Mouse (Mus musculus) urinary bladder, adult 18-20 months (tissue): ENCODE results near the gene Hist1h3a.
"Not testable (repeated sequence)": the region's sequence is repeated elsewhere in the genome, so short reads cannot be mapped to it uniquely, and the experiment has no call there.

ENCODE experiments used
- DNase-seq, 2 experiments: peaks; one replicate each; pipeline ENCODE4 v3.0.0; 2022; ENCODE audit warnings: low spot score in 2 of 2, mixed read lengths in 2 of 2

Hist1h3a gene

DNA sequence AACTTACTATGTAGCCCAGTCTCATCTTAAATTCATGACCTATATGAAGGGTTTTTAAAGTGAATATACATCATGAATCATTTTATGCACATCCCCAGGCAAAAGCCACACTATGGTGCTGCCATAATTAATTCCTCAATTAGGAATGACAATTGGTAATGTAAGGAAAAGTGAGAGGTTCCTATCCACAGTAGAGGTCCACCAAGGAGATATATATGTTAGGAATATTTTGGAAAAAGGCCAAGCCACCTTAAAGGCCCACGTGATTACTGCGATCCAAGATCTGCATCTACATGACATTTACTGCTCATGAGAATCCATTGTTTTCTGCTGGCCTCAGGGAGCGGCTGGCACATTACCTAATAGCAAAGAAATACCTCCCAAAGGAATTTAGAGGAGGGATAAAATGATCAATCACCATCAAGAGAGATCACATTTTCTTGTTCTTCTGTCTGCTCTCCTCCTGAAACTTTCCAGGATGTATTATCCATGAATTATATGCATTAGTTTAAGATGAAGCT, 2.9 kb downstream of the Hist1h3a start:
- DNase-seq: no peak

DNA sequence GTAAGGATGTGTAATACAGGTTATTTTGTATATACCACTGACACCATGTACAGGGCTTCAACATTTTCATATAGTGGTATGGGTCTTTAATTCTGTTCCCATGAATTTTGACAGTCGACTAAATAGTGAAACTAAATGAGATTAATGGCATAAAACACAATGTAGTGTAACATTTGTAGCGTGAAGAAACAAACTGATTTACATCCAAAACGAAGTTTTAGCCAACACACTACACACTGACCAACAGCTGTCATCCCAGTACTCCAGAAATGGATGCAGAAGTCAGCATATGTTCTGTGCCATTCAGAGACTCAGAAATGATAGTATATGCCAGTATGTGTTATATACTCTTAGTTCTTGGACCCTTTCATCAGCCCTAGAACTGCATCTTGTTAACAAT, 4.3 kb downstream of the Hist1h3a start:
- DNase-seq: no peak

DNA sequence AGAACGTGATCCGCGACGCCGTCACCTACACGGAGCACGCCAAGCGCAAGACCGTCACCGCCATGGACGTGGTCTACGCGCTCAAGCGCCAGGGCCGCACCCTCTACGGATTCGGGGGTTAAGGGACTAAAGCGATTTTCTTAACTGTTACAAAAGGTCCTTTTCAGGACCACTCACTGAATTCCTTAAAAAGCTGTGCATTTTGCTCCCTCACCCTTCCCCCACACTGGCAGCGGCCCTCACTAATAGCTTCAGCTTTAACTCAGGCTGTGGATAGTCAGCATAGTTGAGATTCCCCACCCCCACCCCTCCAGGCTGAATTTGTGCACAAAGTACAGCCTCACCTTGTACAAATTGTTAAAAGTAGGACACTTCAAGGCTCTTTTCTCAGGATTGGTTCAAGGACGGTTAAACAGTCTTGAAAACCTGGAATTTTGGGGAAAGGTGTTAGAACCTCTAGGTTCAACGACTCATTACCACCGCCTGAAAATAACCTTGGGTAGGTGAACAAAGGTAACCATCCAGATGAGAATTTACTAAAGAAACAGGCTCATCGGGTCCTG, 4.9 kb downstream of the Hist1h3a start:
- DNase-seq: no peak

DNA sequence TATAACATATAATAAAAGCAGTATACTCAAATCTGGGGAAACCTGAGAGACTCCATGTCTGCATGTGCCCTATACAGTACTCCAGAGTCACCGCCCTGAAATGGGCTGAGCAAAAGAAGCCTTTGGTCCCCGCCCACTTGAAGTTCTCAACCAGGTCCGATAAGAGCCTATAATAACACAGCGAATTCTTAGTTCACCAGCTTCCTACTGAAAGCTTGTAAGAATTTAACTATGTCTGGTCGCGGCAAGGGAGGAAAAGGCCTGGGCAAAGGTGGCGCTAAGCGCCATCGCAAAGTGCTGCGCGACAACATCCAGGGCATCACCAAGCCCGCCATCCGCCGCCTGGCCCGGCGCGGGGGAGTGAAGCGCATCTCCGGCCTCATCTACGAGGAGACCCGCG, 5.4 kb downstream of the Hist1h3a start, which contains the start of gene Hist1h4b:
TSS of gene Hist1h4b (plus strand) at position 224 of the 400 bp plus-strand sequence.
- DNase-seq: peak; percentile 65 to 87

DNA sequence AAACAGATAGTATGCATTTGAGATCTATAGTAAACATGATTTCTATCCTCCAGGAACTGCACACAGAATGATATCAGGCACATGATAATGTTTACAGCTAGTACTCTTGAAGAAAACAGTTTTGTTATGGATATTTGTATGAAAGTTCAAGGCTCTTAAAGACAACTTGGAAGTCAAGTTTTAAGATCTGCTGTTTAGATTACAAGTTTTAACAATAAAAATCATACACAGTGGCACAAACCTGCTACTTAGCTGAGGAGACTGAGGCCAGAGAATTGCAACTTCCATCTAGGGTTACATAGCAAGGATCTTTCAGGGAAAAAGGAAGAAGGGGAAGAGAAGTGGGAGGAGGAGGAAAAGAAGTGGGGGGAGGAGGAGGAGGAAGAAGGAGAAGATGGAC, 7.2 kb downstream of the Hist1h3a start:
- no peak for DNase-seq

DNA sequence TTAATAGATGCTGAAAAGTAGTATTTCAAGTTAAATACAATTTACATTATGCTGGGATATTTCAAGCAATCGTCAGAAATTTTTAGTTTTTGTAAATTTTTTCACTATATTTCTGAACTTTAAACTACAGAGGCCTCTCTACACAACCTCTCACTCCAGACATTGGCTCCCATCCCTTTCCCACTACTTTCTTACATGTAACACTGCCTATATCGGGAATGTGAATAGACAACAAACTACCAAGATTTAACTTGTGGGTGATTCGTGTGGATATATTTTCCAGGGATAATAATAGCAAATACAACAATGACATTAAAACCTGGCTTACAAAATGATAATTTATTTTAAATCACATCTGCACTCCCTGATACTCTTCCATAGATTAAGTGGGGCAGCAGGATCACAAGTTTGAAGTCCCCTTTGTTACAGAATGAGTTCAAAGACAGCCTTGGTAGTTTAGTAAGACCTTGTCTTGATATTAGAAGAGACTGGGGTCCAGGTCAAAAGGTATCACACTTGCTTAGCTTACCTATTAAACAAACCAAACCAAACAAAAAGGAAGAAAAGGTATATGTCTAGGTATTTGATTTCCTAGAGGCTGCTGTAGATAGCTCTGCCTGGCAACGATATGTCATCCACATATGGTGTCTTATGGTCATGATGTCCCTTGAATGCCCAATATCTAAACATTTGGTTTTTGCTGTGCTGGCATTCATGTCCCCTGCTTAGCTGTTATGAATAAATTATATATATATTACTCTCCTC, 8.7 kb downstream of the Hist1h3a start:
- DNase-seq: no peak

DNA sequence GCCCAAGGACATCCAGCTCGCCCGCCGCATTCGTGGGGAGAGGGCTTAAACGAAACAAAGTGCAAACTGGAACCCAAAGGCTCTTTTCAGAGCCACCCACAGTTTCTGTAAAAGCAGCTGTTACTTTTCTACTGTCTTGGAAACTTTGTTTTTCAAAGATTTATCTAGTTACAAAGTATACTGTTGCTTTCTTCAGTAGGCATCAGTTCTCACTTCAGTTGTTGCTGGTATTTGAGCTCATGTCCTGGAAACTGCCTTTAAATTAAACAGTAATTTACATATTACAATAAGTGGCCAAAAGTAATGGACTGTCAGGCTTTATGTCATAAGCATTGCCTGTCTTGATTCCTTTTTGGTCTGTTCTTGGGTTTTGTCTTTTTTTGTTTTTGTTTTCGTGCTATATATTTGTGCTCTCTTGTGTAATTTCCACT, 9.4 kb downstream of the Hist1h3a start:
- no peak for DNase-seq

DNA sequence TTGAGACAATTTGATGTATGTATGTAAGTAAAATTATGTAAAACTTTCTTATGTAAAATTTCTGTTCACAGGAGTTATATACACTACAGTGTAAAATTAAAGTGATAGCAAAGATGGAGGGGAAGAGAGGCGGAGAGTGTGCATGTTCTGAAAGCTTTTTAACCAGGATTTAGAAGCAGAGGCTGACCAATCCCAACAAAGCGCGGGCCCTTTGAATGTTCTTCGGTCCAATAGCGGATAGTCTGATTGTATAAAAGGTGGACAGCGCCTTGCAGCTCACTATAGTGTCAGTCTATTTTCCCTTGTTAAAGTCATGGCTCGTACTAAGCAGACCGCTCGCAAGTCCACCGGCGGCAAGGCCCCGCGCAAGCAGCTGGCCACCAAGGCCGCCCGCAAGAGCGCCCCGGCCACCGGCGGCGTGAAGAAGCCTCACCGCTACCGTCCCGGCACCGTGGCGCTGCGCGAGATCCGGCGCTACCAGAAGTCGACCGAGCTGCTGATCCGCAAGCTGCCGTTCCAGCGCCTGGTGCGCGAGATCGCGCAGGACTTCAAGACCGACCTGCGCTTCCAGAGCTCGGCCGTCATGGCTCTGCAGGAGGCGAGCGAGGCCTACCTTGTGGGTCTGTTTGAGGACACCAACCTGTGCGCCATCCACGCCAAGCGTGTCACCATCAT, 10.0 kb downstream of the Hist1h3a start, which contains the start of gene Hist1h3b:
TSS of gene Hist1h3b (plus strand) at position 201 of the 675 bp plus-strand sequence.
- DNase-seq: peak in 1 of 2 experiments; percentile 74

DNA sequence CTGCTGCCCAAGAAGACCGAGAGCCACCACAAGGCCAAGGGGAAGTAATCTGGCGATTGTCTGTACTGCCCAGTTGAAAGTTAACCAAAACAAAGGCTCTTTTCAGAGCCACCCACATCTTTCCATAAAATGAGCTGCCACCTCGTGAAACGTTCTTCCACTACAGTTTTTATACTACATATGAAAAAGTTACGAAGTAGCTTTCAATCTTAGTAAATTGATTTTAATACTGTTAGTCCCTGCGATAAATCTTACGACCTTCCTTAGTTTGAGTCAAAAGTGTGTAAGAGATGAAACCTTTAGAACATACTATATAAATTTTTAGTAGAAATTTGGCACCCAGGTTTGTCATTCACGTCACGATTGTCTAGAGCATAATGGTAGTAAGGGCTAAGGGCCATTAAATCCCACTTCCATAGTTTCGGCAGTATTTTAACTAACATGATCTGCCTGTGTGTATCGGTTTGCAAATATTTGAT, 10.7 kb downstream of the Hist1h3a start:
- no peak for DNase-seq

DNA sequence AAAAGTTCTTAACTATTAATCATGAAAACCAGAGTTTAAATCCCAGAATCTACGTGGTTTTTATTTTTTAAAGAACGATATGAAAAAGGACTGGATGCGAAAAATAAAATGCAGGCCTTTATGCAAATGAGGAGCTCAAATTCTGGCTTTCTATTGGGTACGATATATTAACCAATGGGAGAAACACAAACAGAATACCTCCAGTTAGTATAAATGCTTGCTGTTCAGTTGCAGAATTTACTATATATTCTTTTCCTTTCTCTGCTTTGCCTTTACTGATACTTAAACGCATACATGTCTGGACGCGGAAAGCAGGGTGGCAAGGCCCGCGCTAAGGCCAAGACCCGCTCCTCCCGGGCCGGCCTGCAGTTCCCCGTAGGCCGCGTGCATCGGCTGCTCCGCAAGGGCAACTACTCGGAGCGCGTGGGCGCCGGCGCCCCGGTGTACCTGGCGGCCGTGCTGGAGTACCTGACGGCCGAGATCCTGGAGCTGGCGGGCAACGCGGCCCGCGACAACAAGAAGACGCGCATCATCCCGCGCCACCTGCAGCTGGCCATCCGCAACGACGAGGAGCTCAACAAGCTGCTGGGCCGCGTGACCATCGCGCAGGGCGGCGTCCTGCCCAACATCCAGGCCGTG, 11.2 kb downstream of the Hist1h3a start, which contains the start of gene Hist1h2ab:
TSS of gene Hist1h2ab (plus strand) at position 288 of the 639 bp plus-strand sequence.
- DNase-seq: not testable (repeated sequence)

DNA sequence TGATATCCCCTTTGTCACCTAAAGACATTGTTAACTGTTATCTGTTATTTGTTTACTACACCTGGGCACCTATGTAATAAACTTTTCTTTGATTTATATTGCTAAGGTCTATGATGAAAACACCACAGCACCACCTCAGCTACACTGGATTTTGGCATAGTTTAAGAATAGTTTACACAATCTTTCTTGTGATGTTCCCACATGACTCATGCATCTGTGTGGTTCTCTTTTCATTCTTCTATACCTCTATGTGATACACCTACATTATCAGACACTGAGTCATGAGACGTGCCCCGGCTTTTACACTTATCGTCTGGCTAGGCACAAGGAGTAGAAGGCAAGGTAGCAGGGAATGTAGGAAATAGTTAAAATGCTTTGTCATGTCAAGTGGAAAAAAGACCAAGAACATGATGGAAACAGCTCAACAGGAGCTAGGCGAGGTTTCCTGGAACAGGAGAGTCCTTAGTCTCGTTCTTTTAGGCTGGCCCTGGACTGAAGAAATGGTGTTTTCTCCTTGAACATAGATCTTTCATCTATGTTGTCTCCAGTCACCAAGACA, 12.5 kb downstream of the Hist1h3a start:
- DNase-seq: no peak

DNA sequence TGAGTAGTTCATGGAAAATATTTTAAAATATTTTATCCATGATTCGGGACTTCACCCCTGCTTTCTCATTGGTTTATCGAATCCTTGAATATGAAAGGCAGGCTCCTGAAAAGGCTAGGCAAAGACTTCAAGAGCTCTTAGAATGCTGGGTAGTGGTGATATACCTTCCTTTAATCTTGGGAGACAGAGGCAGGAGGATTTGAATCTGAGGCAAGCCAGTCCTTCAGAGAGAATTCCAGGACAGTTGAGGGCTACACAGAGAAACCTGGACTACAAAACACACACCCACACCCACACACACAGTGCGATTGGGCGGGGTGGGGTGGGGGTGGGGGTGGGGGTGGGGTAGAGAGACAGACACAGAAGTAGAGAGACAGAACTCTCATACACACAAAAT, 14.3 kb downstream of the Hist1h3a start:
- no peak for DNase-seq

DNA sequence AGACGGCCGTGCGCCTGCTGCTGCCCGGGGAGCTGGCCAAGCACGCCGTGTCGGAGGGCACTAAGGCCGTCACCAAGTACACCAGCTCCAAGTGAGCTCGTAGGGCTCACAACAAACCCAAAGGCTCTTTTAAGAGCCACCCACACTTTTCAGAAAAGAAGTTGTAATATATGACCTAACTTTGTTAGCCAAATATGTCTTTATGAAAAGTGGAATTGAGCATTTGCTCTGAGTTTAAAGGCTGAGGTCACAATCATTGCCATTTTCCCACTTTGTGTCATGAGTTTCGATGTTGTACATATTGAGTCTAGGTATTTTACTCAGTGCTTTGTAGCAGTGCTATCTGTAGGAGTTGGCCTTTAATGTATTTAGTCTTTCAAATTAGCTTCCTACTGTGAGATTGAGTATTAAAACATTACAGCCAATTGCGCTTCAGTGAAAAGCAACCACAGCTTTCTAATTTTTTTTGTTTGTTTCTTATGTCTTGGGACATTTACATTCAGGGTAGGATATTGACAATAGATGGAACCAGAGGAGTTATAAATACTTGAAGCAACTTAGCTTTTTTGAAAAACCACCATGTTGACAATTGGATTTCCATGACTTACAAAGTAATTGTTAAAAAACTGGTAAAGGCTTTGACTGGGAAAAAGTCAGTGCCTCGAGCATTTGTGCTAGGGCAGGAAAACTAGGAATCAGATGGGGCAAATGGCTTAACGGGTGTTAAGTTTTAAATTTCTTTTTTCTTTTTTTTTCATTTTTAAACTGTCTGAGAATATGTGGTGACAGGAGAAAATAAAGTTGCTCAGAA, 14.9 kb downstream of the Hist1h3a start:
- no peak for DNase-seq

DNA sequence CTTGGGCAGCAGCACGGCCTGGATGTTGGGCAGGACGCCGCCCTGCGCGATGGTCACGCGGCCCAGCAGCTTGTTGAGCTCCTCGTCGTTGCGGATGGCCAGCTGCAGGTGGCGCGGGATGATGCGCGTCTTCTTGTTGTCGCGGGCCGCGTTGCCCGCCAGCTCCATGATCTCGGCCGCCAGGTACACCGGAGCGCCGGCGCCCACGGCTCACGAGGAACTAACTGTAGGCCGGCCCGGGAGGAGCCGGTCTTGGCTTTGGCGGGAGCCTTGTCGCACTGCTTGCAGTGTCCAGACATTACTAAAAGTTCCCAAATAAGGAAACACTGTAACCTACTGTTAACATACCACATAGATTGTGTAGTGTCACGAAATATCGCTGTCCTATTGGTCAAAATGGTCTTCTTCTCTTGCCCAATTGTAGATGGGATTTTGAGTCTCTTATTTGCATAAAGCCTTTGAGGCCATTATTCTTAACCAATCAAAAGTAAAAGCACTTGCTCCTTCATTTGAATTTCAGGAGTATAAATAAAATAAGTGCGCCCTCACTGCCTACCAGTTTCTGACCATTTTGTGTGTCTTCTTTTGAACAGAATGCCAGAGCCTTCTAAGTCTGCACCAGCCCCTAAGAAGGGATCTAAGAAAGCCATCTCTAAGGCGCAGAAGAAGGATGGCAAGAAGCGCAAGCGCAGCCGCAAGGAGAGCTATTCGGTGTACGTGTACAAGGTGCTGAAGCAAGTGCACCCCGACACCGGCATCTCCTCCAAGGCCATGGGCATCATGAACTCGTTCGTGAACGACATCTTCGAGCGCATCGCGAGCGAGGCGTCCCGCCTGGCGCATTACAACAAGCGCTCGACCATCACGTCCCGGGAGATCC, 15.7 kb downstream of the Hist1h3a start, which contains the start of gene Hist1h2bb:
TSS of gene Hist1h2bb (plus strand) at position 534 of the 880 bp plus-strand sequence.
- DNase-seq: peak; percentile 47 to 72

DNA sequence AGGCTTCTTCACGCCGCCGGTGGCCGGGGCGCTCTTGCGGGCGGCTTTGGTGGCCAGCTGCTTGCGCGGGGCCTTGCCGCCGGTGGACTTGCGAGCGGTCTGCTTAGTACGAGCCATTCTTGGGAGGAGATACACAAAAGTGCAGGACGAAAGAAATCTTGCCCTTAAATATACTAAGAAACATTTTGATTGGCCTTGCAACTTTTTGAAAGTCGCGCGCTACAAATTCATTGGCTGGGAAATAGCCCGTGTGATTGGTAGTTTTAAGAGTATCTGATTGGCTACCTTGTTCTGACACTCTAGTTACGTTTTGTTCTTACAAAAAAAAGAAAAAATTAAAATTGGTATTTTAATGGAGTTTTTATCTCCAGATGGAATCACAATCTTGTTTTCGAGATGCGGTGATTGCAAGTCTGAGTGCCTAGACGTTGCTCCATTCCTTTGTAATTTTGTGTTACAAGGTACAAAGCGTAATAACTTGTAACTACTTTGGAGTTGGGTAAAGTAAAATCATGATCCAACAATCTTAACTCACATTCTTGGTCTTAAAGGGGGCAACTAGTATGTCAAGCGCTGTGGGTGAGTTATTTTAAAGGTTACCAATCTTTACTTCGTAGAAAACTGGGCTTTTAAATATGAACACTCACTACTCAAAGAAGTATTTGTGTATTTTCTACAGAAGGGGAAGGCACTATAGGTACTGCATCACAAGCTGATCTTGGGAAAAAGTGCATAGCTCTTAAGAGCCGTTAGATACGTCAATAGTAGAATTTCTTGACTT, 16.6 kb downstream of the Hist1h3a start, which contains the start of gene Hist1h3c:
TSS of gene Hist1h3c (minus strand) at position 222 of the 781 bp plus-strand sequence.
- peak; percentile 65 to 74 for DNase-seq

DNA sequence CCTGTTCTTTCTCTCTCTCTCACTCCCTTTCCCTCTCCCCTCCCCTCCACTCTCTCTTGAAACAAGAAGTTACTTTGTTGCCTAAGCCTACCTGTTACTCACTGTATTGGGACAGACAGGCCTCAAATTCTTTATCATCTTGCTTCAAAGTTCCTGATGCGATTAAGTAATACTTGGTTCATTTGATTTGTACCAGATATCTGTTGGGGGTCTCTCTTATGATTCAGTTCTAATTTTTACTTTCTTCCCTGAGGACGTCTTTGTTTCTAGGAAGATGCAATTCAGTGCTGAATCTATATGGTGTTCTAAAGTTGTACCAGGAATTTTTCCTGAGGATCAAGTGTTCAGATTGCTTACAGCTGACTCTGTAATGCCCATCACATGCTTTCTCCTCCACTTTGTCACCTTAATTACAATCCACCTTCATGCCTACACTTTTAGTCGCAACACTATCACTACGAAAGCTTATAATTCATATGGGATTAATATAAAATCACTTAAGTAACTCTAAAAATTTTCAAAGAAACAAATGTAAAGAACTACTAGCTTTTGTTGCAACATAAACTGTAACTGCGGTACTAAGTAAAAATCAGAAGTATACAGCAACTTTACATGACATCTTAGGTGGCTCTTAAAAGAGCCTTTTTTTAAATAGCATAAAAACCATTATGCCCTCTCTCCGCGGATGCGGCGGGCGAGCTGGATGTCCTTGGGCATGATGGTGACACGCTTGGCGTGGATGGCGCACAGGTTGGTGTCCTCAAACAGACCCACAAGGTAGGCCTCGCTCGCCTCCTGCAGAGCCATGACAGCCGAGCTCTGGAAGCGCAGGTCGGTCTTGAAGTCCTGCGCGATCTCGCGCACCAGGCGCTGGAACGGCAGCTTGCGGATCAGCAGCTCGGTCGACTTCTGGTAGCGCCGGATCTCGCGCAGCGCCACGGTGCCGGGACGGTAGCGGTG, 17.5 kb downstream of the Hist1h3a start:
- DNase-seq: no peak

DNA sequence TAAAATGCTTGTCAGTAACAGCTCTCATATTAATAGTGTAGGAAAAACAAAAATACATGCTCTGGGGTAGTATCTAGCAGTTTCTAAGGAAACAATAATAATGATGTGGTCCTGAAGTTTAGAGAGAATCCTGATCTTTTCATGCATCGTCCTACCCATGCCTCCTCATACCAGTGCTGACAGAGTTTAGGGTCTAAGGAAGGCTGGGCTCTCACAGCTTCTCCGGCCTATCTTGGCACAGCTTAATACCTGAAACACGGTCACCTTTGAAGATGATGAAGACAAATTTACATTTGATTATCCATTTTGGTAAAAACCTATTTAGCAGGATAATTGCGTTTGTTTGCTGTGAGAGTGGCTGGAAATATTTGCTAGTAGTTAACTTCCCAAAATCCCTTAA, 18.2 kb downstream of the Hist1h3a start:
- no peak for DNase-seq
